In the genomic region with DNA sequence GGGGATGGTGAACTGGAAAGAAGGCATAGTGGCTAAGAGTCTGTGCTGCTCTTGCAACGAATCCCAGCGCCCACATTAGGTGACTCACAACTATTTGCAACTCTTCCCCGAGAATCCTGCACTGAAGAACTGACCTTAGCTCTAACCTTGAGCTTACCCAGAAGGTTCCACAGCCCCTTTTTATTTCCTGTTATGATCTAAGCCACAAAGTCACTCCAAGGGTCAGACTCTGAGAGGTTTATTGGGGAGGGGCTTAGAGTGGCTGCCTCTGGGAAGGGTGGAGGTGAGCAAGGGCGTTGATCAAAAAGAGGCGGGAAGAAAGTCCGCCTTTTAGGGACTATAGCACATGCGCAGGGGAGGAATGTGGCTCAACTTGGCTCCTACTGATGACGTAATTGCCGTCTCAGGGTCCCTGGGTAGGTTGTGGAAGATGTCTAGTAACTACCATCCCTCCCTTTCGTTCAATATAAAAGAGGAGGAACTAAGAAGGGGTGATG, we compare ENCODE assay signal across 8 mouse cellular contexts. TPM values are rescaled to one million over a fixed set of nuclear protein-coding genes. Genes with fewer than 3 reads are reported as not detected.
DNase-seq lines count a peak whose midpoint lies in the region; ATAC-seq and TF ChIP-seq lines count a peak whose summit lies in the region.

No protein-coding gene starts in this region.

- peak; percentile 36 for ATAC-seq in intestine, embryonic 16.5 days
- ATAC-seq in midbrain, embryonic 12.5 days (ENCODE audit: low FRiP score, low read depth), result no peak

- 39% methylated on average over 10 of the region's 10 CpGs for whole genome bisulfite sequencing in intestine, embryonic 16.5 days
- 48% methylated on average over 10 of the region's 10 CpGs for WGBS in midbrain, embryonic 12.5 days

- no peak for TF ChIP-seq CTCF in ES-Bruce4 (IDR thresholded peaks at IDR 0.05; ENCODE audit: low read depth, low read length)
- no peak for TF ChIP-seq CTCF in embryonic fibroblast, embryonic 13.5 days (IDR thresholded peaks at IDR 0.05; ENCODE audit: borderline replicate concordance, insufficient read depth, low read length)

- H3K27me3 ChIP-seq in ES-Bruce4 (ENCODE audit: control insufficient read depth, insufficient read depth, low read length, poor library complexity, severe bottlenecking), result no peaks in the 10 kb centered on the region
- no peaks in the 10 kb centered on the region for H3K27me3 ChIP-seq in intestine, embryonic 16.5 days (replicated peaks; ENCODE audit: control insufficient read depth, insufficient read depth, low read length)
- H3K27me3 ChIP-seq in midbrain, embryonic 12.5 days, result 0 out of 2 replicates have a peak, but pooled peaks cover 4% of the 10 kb centered on the region

- H3K27ac ChIP-seq in ES-Bruce4 (ENCODE audit: insufficient read depth, low read length), result peak overlapping the region; percentile 94
- peak overlapping the region; percentile 95 for H3K27ac ChIP-seq in embryonic fibroblast, embryonic 13.5 days (ENCODE audit: insufficient read depth, low read length)
- peak overlapping the region; percentile 92 for H3K27ac ChIP-seq in intestine, embryonic 16.5 days (ENCODE audit: low read length)
- peak overlapping the region; percentile 43; the same call in 1 of the 2 replicates for H3K27ac ChIP-seq in midbrain, embryonic 12.5 days (replicated peaks)

- H3K4me3 ChIP-seq in ES-Bruce4 (ENCODE audit: low read depth, low read length), result peak overlapping the region; percentile 74
- no peak overlapping the region for H3K4me3 ChIP-seq in embryonic fibroblast, embryonic 13.5 days (ENCODE audit: insufficient read depth, low read length)
- peak overlapping the region; percentile 89 for H3K4me3 ChIP-seq in intestine, embryonic 16.5 days (ENCODE audit: low read length)
- peak overlapping the region; percentile 77 for H3K4me3 ChIP-seq in midbrain, embryonic 12.5 days

- H3K4me2 ChIP-seq in intestine, embryonic 16.5 days (ENCODE audit: low read depth, low read length), result peak overlapping the region; percentile 92
- H3K4me2 ChIP-seq in midbrain, embryonic 12.5 days (replicated peaks), result peak overlapping the region; percentile 80

- peak; percentile 16 to 35 for DNase-seq in heart, adult 18-20 months
- no peak for DNase-seq in heart, postnatal 36 days
- no peak for DNase-seq in layer of hippocampus, postnatal 36 days
- DNase-seq in thymus, postnatal 25 days, result no peak

- no peak for TF ChIP-seq EP300 in ES-Bruce4 (IDR thresholded peaks at IDR 0.05; ENCODE audit: insufficient read depth, low read depth, low read length)

- intact Hi-C loops in heart, postnatal 36 days (cut with DNase I), result no loop called here

- H3K36me3 ChIP-seq in ES-Bruce4 (ENCODE audit: control insufficient read depth, insufficient read depth, low read length, poor library complexity, severe bottlenecking), result peaks cover 16% of the 10 kb centered on the region
- H3K36me3 ChIP-seq in intestine, embryonic 16.5 days (ENCODE audit: control insufficient read depth, insufficient read depth, low read length), result peaks cover 6% of the 10 kb centered on the region; the same call in 1 of the 2 replicates
- peaks cover 7% of the 10 kb centered on the region for H3K36me3 ChIP-seq in midbrain, embryonic 12.5 days

- TF ChIP-seq POLR2A in ES-Bruce4 (IDR thresholded peaks at IDR 0.05; ENCODE audit: insufficient read depth, low read length), result peak; percentile 26
- TF ChIP-seq POLR2A in embryonic fibroblast, embryonic 13.5 days (IDR thresholded peaks at IDR 0.05; ENCODE audit: low read depth, low read length), result no peak

- H3K4me1 ChIP-seq in ES-Bruce4 (ENCODE audit: control insufficient read depth, insufficient read depth, low read length), result peaks cover 7% of the 10 kb centered on the region
- H3K4me1 ChIP-seq in embryonic fibroblast, embryonic 13.5 days (ENCODE audit: control insufficient read depth, insufficient read depth, low read length), result peaks cover 3% of the 10 kb centered on the region; the same call in 1 of the 2 replicates
- H3K4me1 ChIP-seq in intestine, embryonic 16.5 days (ENCODE audit: control insufficient read depth, insufficient read depth, low read length), result peaks cover 16% of the 10 kb centered on the region
- peaks cover 18% of the 10 kb centered on the region for H3K4me1 ChIP-seq in midbrain, embryonic 12.5 days

- no peaks in the 10 kb centered on the region for H3K9me3 ChIP-seq in ES-Bruce4 (replicated peaks; ENCODE audit: control insufficient read depth, insufficient read depth, low read length, poor library complexity, severe bottlenecking)
- no peaks in the 10 kb centered on the region for H3K9me3 ChIP-seq in intestine, embryonic 16.5 days (ENCODE audit: control insufficient read depth, low read length)
- no peaks in the 10 kb centered on the region for H3K9me3 ChIP-seq in midbrain, embryonic 12.5 days

- peak overlapping the region; percentile 94 for H3K9ac ChIP-seq in ES-Bruce4 (ENCODE audit: low read depth, poor library complexity, severe bottlenecking)
- peak overlapping the region; percentile 96 for H3K9ac ChIP-seq in intestine, embryonic 16.5 days (ENCODE audit: low read depth, low read length)
- peak overlapping the region; percentile 89 for H3K9ac ChIP-seq in midbrain, embryonic 12.5 days (replicated peaks)

RNA-seq across cellular contexts. Expression of gene Zfp64, which starts 0.5 kb away (rescaled TPM):
- total RNA-seq in heart, adult 18-20 months (2021), result 1 to 10 TPM; 6.6 to 6.8 TPM
- 1 to 10 TPM; 6.9 to 8.4 TPM for total RNA-seq in heart, postnatal 36 days (2021)
- polyA plus RNA-seq in ES-Bruce4 (2011; ENCODE audit: insufficient read depth, insufficient read length, low read depth, missing spikeins), result 35.9 and 37.7 TPM in 2 replicates
- 14.7 and 23.1 TPM in 2 replicates for polyA plus RNA-seq in embryonic fibroblast, embryonic 13.5 days (2011; ENCODE audit: insufficient read length, low read depth, missing spikeins)
- 26.9 and 30.6 TPM in 2 replicates for polyA plus RNA-seq in intestine, embryonic 16.5 days (2015; fragmentation: Nextera tagmentation; extraction: Ambion mirVana)
- polyA plus RNA-seq in midbrain, embryonic 12.5 days (2016; fragmentation: Nextera tagmentation; extraction: Ambion mirVana), result 41.0 and 42.8 TPM in 2 replicates
- 10 to 100 TPM; 15.8 to 16.0 TPM for total RNA-seq in layer of hippocampus, postnatal 36 days (2021)

Comparison
In these comparisons a context has a peak if more than half of its experiments do, and no peak if none do; other contexts are left out.
1. DNase-seq: peak in heart, adult 18-20 months (2 of 2); none in heart, postnatal 36 days (0 of 2), layer of hippocampus, postnatal 36 days (0 of 2) and thymus, postnatal 25 days (single experiment).
2. H3K27ac ChIP-seq: peak in every context shown above with its lines; median percentile 95 in embryonic fibroblast, embryonic 13.5 days; 94 in ES-Bruce4; 92 in intestine, embryonic 16.5 days; 43 in midbrain, embryonic 12.5 days.
3. Peak in every context shown above with its lines, with median percentiles within 50 percentile points of each other: H3K9ac ChIP-seq.